Mouse (Mus musculus) liver, adult 2 months (tissue): ENCODE measurements at regions not wholly inside any gene's neighbourhood (a gene's known extent, or its start where the extent isn't known, plus 50 kb on each side); places are given as distances from the start of the nearest gene placed in this dataset.

Experiments
- CTCF ChIP-seq: fragments of 200-500 bp; IDR thresholded peaks from 2 replicates; pipeline ENCODE4 v1.5.1; 2011; ENCODE audit warnings: low read depth, low read length, control low read depth
- POLR2A ChIP-seq: fragments of 200-500 bp; IDR thresholded peaks from 2 replicates; pipeline ENCODE4 v1.6.1; 2011; ENCODE audit warnings: low read length, control low read depth; ENCODE audit not compliant: insufficient read depth; ENCODE audit errors: extremely low read depth

DNA sequence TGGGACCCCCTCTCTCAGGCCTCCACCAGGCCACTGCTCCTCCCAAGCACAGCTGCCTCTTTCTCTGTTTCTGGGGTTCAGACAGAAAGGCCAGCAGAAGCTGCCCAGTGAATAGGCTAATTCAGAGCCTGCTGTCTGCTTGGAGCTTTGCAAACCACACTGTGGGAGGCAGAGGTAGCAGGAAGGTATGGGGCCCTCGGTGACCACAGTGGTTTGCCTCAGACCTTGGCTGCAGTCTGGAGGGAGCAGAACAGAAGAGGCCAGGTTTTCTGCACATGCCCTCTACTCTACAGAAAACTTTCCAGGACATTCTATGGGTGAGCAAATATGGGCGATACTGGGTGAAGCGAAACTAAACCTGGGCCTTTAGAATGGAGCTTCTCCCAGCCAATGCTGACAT lies 59.4 kb downstream of the Rhob start:
- TF ChIP-seq CTCF = no peak
- no peak for TF ChIP-seq POLR2A
